Mouse (Mus musculus): ENCODE results near the gene Gsx2. TPM values are rescaled to one million over a fixed set of nuclear protein-coding genes. Genes with fewer than 3 reads are reported as not detected.

The Gsx2 gene
- polyA plus RNA-seq, 1 experiment: not detected

DNA sequence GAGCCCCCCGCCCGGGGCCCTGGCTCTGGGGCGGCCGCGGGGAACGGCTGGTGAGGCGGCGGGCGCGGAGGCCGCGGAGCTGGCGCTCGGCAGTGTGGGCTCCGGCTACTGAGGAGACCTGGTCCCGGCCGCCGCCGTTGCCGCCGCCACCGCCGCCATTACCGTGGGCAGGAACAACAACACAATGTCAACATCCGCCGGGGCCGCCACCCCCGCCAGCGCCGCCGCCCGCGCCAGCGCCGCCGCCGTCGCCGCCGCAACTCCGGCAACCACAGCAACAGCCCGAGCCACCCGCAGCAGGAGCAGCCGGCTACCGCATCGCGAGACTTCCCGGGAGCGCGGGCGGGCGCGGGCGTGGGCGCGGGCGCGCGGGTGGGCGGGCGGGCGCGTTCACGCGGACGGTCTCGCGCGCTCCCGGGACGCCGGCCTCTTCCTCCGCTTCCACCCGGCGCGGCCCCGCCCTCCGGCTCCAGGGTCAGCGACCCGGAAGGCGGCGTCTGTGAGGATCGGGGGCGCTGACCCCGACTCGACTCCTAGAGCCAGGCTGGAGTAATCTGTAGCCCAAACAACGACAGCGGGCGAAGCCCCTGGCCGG lies 31.0 kb upstream of the Gsx2 start, which contains the start of gene Chic2:
Gene Chic2 (minus strand): TSS at position 465 of the 595 bp plus-strand sequence.
- Histone ChIP-seq H3K79me2 (ENCODE audit: control insufficient read depth, insufficient read depth) (peaks cover 45% of the 10 kb centered on the region), H3K4me3 (peak within 1 kb of the TSS; percentile 71), H3ac (ENCODE audit: control insufficient read depth, insufficient read length) (peak within 1 kb of the TSS; percentile 100), H3K4me2 (ENCODE audit: low read depth) (peak within 1 kb of the TSS; percentile 93), H3K36me3 (ENCODE audit: control insufficient read depth, insufficient read depth) (no peaks in the 10 kb centered on the region), H3K27me3 (ENCODE audit: control insufficient read depth, insufficient read depth, insufficient read length) (no peaks in the 10 kb centered on the region)
- no peak for TF ChIP-seq E2F4 (IDR thresholded peaks at IDR 0.05; ENCODE audit: insufficient read depth)
- TF ChIP-seq REST (IDR thresholded peaks at IDR 0.05; ENCODE audit: insufficient read depth, insufficient read length): no peak
- TF ChIP-seq TCF3 (IDR thresholded peaks at IDR 0.05; ENCODE audit: insufficient read length, low read depth): no peak
- no peak for TF ChIP-seq CEBPB (IDR thresholded peaks at IDR 0.05; ENCODE audit: insufficient read depth, poor library complexity, severe bottlenecking)
- TF ChIP-seq MAX (IDR thresholded peaks at IDR 0.05; ENCODE audit: low read depth): no peak
- TF ChIP-seq USF1 (IDR thresholded peaks at IDR 0.05; ENCODE audit: low read depth): no peak
- TF ChIP-seq POLR2AphosphoS2 (IDR thresholded peaks at IDR 0.05; ENCODE audit: insufficient read length, low read depth): peak; percentile 53
- TF ChIP-seq MYOD1 (IDR thresholded peaks at IDR 0.05; ENCODE audit: control insufficient read depth in 1 of 3, insufficient read length in 2 of 3, low read depth in 2 of 3): peak in 1 of 3 experiments; percentile 20
- TF ChIP-seq SRF (IDR thresholded peaks at IDR 0.05; ENCODE audit: control insufficient read depth, insufficient read length, low read depth): no peak
- TF ChIP-seq POLR2A (IDR thresholded peaks at IDR 0.05; ENCODE audit: insufficient read length, low read depth): peak; percentile 86
- peak in 1 of 3 experiments; percentile 32 for TF ChIP-seq MYOG (IDR thresholded peaks at IDR 0.05; ENCODE audit: control insufficient read depth in 1 of 3, insufficient read depth in 1 of 3, insufficient read length in 2 of 3, low read depth in 2 of 3)
- no peak for TF ChIP-seq TCF12 (IDR thresholded peaks at IDR 0.05; ENCODE audit: insufficient read depth, poor library complexity, severe bottlenecking)

DNA sequence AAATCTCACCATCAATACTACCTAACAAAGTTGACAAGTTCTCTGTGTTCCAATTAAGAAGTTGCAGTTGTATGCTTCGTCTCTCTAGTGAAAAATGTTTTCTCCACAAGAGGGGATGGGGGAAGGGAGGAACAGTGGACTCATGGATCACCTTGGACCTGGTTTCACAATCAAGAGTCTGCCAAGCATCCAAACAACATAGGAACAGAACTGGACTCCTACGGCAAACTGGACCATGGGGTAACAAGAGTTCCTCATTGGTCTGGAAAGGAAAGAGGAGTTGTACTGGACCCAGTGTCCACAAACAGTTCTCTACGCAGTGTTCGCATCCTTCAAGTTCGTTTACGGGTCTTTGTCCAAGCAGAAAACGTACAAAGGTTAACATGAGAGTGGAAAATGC lies 30.0 kb upstream of the Gsx2 start:
- TF ChIP-seq TCF3 (IDR thresholded peaks at IDR 0.05; ENCODE audit: insufficient read length, low read depth) (no peak), MAX (IDR thresholded peaks at IDR 0.05; ENCODE audit: low read depth) (no peak), SRF (IDR thresholded peaks at IDR 0.05; ENCODE audit: control insufficient read depth, insufficient read length, low read depth) (no peak), POLR2A (IDR thresholded peaks at IDR 0.05; ENCODE audit: insufficient read length, low read depth) (no peak), USF1 (IDR thresholded peaks at IDR 0.05; ENCODE audit: low read depth) (no peak), POLR2AphosphoS2 (IDR thresholded peaks at IDR 0.05; ENCODE audit: insufficient read length, low read depth) (no peak), CEBPB (IDR thresholded peaks at IDR 0.05; ENCODE audit: insufficient read depth, poor library complexity, severe bottlenecking) (no peak), TCF12 (IDR thresholded peaks at IDR 0.05; ENCODE audit: insufficient read depth, poor library complexity, severe bottlenecking) (no peak), E2F4 (IDR thresholded peaks at IDR 0.05; ENCODE audit: insufficient read depth) (no peak), MYOD1 (IDR thresholded peaks at IDR 0.05; ENCODE audit: control insufficient read depth in 1 of 3, insufficient read length in 2 of 3, low read depth in 2 of 3) (no peak)
- H3K4me2 ChIP-seq (ENCODE audit: low read depth): no peak overlapping the region
- no peaks in the 10 kb centered on the region for H3K36me3 ChIP-seq (ENCODE audit: control insufficient read depth, insufficient read depth)
- no peaks in the 10 kb centered on the region for H3K27me3 ChIP-seq (ENCODE audit: control insufficient read depth, insufficient read depth, insufficient read length)
- H3K4me3 ChIP-seq: peak overlapping the region; percentile 71
- H3ac ChIP-seq (ENCODE audit: control insufficient read depth, insufficient read length): no peak overlapping the region
- peaks cover 36% of the 10 kb centered on the region for H3K79me2 ChIP-seq (ENCODE audit: control insufficient read depth, insufficient read depth)

DNA sequence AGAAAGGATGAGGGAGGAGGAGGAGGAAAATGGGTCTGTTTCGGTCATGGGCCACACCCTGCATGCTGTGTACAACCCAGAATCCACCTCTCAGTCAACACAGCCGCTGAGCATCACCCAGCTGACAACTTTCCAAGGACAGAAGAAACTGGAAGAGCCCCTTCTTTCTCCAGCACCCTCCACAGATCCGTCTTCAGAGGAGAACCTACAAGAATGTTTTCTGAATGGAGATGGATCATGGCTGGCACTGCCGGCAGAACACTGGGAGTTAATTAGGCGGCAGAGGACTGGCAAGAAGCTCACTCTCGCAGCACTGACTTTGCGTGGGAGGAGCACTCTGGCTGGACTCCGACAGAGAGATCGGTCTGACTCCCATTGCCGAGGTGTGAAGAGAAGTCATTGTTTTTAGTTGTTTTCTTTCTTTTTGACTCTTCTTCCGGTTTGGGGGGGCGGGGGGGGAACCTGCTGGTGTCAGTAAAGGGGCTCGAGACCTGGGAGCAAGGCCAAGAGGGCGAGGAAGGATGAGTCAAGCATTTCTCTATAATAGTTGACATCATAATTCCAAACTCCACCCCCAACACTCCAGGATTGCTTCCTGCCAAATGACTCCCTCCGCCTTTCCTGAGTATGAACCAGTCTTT lies 28.6 kb upstream of the Gsx2 start:
- H3K79me2 ChIP-seq (ENCODE audit: control insufficient read depth, insufficient read depth): peaks cover 21% of the 10 kb centered on the region
- no peaks in the 10 kb centered on the region for H3K36me3 ChIP-seq (ENCODE audit: control insufficient read depth, insufficient read depth)
- H3K4me2 ChIP-seq (ENCODE audit: low read depth): peak overlapping the region; percentile 96
- H3ac ChIP-seq (ENCODE audit: control insufficient read depth, insufficient read length): no peak overlapping the region
- H3K4me3 ChIP-seq: peak overlapping the region; percentile 21
- H3K27me3 ChIP-seq (ENCODE audit: control insufficient read depth, insufficient read depth, insufficient read length): no peaks in the 10 kb centered on the region
- TF ChIP-seq REST (IDR thresholded peaks at IDR 0.05; ENCODE audit: insufficient read depth, insufficient read length): no peak
- no peak for TF ChIP-seq TCF3 (IDR thresholded peaks at IDR 0.05; ENCODE audit: insufficient read length, low read depth)
- TF ChIP-seq MYOG (IDR thresholded peaks at IDR 0.05; ENCODE audit: control insufficient read depth in 1 of 3, insufficient read depth in 1 of 3, insufficient read length in 2 of 3, low read depth in 2 of 3): no peak
- TF ChIP-seq TCF12 (IDR thresholded peaks at IDR 0.05; ENCODE audit: insufficient read depth, poor library complexity, severe bottlenecking): no peak
- TF ChIP-seq E2F4 (IDR thresholded peaks at IDR 0.05; ENCODE audit: insufficient read depth): no peak
- TF ChIP-seq POLR2AphosphoS2 (IDR thresholded peaks at IDR 0.05; ENCODE audit: insufficient read length, low read depth): no peak
- TF ChIP-seq MAX (IDR thresholded peaks at IDR 0.05; ENCODE audit: low read depth): no peak
- TF ChIP-seq SRF (IDR thresholded peaks at IDR 0.05; ENCODE audit: control insufficient read depth, insufficient read length, low read depth): no peak
- no peak for TF ChIP-seq POLR2A (IDR thresholded peaks at IDR 0.05; ENCODE audit: insufficient read length, low read depth)
- no peak for TF ChIP-seq MYOD1 (IDR thresholded peaks at IDR 0.05; ENCODE audit: control insufficient read depth in 1 of 3, insufficient read length in 2 of 3, low read depth in 2 of 3)
- TF ChIP-seq USF1 (IDR thresholded peaks at IDR 0.05; ENCODE audit: low read depth): no peak
- no peak for TF ChIP-seq CEBPB (IDR thresholded peaks at IDR 0.05; ENCODE audit: insufficient read depth, poor library complexity, severe bottlenecking)

DNA sequence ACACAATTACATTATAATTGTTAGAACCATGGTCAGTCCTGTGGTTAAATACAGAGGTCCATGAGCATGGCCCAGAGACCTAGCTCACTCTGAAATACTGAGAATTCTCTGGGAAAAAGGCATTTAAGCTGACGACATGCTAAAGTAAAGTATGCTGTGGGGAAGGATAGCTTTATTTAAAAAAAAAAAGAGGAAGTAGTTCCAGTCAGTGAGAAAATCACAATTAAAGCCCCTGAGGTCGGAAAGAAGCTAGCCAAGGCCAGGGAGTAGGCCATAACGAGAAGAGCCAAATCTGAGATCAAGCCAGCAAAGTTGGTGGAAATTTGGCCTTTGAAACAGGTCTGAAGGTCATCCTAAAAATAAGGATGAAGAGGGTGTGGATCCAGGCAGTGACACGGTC lies 24.3 kb upstream of the Gsx2 start:
- Histone ChIP-seq H3ac (ENCODE audit: control insufficient read depth, insufficient read length) (no peak overlapping the region), H3K27me3 (ENCODE audit: control insufficient read depth, insufficient read depth, insufficient read length) (no peaks in the 10 kb centered on the region), H3K79me2 (ENCODE audit: control insufficient read depth, insufficient read depth) (no peaks in the 10 kb centered on the region), H3K36me3 (ENCODE audit: control insufficient read depth, insufficient read depth) (no peaks in the 10 kb centered on the region), H3K4me2 (ENCODE audit: low read depth) (no peak overlapping the region), H3K4me3 (no peak overlapping the region)
- TF ChIP-seq POLR2AphosphoS2 (IDR thresholded peaks at IDR 0.05; ENCODE audit: insufficient read length, low read depth) (no peak), MAX (IDR thresholded peaks at IDR 0.05; ENCODE audit: low read depth) (no peak), POLR2A (IDR thresholded peaks at IDR 0.05; ENCODE audit: insufficient read length, low read depth) (no peak)

Measured in myocyte (in vitro differentiated cells).